Mouse (Mus musculus) embryonic facial prominence, embryonic 14.5 days (tissue): ENCODE measurements at regions not wholly inside any gene's neighbourhood (a gene's known extent, or its start where the extent isn't known, plus 50 kb on each side); places are given as distances from the start of the nearest gene placed in this dataset.
A peak's percentile ranks its signal among the peaks of the same experiment; 100 is the strongest.

ENCODE experiments used
- ATAC-seq: fragments of 200-750 bp; cut with Nextera tagmentation; 2 replicates; pipeline ENCODE4 v1.8.0; 2017; ENCODE audit warnings: low read depth, moderate number of reproducible peaks, moderate TSS enrichment
- DNase-seq: peaks from one replicate; pipeline ENCODE4 v3.0.0-alpha.2; 2015; ENCODE audit warnings: low spot score
- H3K27ac ChIP-seq: fragments of 300-500 bp; sonication (generic); replicated peaks from 2 replicates; pipeline ENCODE4 v1.5.1; 2014; ENCODE audit warnings: low read depth, mild to moderate bottlenecking, low read length, moderate library complexity
- H3K27me3 ChIP-seq: fragments of 300-500 bp; sonication (generic); replicated peaks from 2 replicates; pipeline ENCODE4 v1.6.1; 2014; ENCODE audit warnings: low read length; ENCODE audit not compliant: control insufficient read depth, insufficient read depth
- H3K36me3 ChIP-seq: fragments of 300-500 bp; sonication (generic); 2 replicates; pipeline ENCODE4 v1.6.1; 2014; ENCODE audit warnings: low read length, mixed read lengths; ENCODE audit not compliant: control insufficient read depth, insufficient read depth
- H3K4me1 ChIP-seq: fragments of 300-500 bp; sonication (generic); 2 replicates; pipeline ENCODE4 v1.6.1; 2014; ENCODE audit warnings: antibody characterized with exemption, low read length; ENCODE audit not compliant: control insufficient read depth, insufficient read depth
- H3K4me2 ChIP-seq: fragments of 300-500 bp; sonication (generic); 2 replicates; pipeline ENCODE4 v1.6.1; 2014; ENCODE audit warnings: low read depth, mild to moderate bottlenecking, low read length, moderate library complexity, mixed read lengths
- H3K4me3 ChIP-seq: fragments of 300-500 bp; sonication (generic); 2 replicates; pipeline ENCODE4 v1.5.1; 2014; ENCODE audit warnings: low read depth, mild to moderate bottlenecking, low read length
- H3K9ac ChIP-seq: fragments of 300-500 bp; sonication (generic); 2 replicates; pipeline ENCODE4 v1.6.1; 2014; ENCODE audit warnings: low read depth, mild to moderate bottlenecking, low read length, moderate library complexity, mixed read lengths
- H3K9me3 ChIP-seq: fragments of 300-500 bp; sonication (generic); 2 replicates; pipeline ENCODE4 v1.6.1; 2016; ENCODE audit warnings: low read length; ENCODE audit not compliant: control insufficient read depth
- WGBS: fragments of 180-500 bp; shearing (Covaris S2); extraction: QIAGEN DNeasy Blood & Tissue Kit; methylation state at CpG from one replicate; pipeline ENCODE4 v1.1.7; 2014; 5-methylcytosine and 5-hydroxymethylcytosine counted together

DNA sequence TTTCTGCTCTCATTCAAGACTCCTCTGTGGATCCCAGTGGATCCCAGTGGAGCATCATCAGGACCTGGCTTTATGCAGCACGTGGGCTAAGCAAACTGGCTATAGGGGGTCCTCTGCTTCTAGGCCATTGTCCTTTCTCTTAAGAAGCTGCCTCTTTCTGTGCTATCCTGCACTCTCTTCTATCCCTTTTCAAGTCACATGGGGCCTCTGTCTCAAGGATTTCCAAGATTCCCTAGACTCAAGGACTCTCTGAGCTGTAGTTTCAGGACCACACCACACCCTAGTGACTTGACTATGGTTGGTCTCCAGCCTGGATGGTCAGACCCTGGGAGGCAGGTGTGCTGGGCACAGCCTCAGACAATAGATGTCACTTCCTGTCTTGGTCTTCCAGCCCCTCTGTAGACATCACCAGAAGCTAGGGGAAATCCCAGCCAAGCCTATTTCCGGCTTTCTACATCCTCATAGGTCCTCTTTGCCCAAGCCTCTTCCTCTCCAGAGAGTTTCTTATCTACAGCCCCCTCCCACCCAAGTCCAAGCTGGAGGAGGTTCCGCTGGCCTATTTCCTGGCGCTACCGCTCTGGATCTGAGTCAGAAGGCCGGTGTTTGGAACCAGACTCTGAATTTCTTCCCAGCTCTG lies 78.6 kb upstream of the Mef2a start:
- WGBS, result 77% methylated on average over 6 of the region's 6 CpGs
- ATAC-seq (no peak), DNase-seq (no peak)
- Histone ChIP-seq H3K27me3 (no peaks in the 10 kb centered on the region), H3K4me3 (no peak overlapping the region), H3K27ac (no peak overlapping the region; the same call in 1 of the 2 replicates), H3K36me3 (no peaks in the 10 kb centered on the region), H3K4me2 (no peak overlapping the region), H3K9ac (no peak overlapping the region), H3K9me3 (no peaks in the 10 kb centered on the region), H3K4me1 (peaks cover 3% of the 10 kb centered on the region; the same call in 1 of the 2 replicates)

DNA sequence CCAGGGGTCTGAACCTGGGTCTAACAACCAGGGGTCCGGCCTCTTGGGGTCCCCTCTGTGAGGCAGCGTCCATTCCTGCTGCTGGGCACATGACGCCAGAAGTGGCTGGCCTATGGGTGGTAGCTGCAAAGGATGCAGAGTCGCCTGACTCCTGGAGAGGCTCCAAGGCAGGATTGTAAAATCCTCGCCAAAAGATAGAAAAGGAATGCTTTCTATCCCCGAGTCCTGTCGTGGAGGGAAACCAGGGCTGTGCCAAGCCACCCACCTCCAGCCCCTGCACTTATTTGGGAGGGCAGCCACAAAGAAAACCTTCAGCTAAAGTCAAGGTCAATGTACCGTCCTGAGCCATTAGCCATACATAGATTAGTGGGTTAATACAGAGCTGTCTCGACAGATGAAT lies 73.9 kb upstream of the Mef2a start:
- 60% methylated on average over 9 of the region's 9 CpGs for WGBS

DNA sequence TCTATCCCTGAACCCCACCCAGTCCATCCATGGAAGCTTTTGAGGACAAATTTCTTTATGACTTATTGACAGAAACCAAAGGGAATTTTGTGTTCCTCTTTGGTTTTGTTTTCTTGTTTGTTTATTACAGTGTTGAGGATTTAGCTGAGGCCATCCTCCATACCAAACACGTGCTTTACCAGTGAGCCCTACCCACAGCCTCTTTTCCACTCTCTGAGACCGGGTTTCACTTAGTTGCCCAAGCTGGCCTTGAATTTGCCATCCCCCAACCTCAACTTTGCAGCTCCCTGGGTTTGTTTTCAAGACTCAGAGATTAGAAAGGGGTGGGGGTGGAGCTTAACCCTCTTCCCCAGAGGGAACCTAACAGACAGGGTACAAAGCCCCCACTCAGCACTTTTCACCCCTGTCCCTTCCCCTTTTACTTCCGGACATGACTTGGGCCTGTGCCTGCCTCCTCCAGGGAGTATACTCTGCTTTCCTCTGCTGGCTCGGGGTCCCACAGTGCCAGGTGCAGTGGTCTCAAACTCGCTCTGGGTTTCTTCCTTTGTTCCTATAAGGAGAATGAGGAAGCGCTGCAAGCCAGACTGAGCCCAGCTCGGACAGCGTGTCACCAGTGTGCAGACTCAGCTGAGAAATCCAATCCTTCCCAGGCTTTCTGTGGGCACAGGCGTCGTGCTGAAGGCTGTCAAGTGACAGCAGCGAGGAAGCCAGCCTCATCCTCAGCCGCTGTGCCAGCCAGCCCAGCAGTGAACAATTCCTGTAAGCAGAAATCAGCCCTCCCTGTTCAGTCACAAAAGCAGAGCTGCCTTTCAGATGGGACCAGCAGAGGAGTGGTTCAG lies 72.8 kb upstream of the Mef2a start:
- Histone ChIP-seq H3K36me3 (no peaks in the 10 kb centered on the region), H3K27me3 (no peaks in the 10 kb centered on the region), H3K4me3 (no peak overlapping the region), H3K4me1 (peaks cover 37% of the 10 kb centered on the region), H3K9me3 (no peaks in the 10 kb centered on the region), H3K4me2 (no peak overlapping the region), H3K9ac (0 out of 2 replicates have a peak overlapping the region, but pooled peaks have one; percentile 20), H3K27ac (peak overlapping the region; percentile 33; the same call in 1 of the 2 replicates)
- DNase-seq (peak; percentile 62), ATAC-seq (peak; percentile 46)
- 24% methylated on average over 12 of the region's 12 CpGs for WGBS

More for the DNA sequence above, 73.9 kb upstream of the Mef2a start:
- Histone ChIP-seq H3K27me3 (no peaks in the 10 kb centered on the region), H3K9me3 (no peaks in the 10 kb centered on the region), H3K36me3 (no peaks in the 10 kb centered on the region), H3K4me3 (no peak overlapping the region), H3K9ac (no peak overlapping the region), H3K4me1 (peaks cover 37% of the 10 kb centered on the region), H3K27ac (no peak overlapping the region), H3K4me2 (no peak overlapping the region)
- no peak for ATAC-seq
- DNase-seq, result no peak

DNA sequence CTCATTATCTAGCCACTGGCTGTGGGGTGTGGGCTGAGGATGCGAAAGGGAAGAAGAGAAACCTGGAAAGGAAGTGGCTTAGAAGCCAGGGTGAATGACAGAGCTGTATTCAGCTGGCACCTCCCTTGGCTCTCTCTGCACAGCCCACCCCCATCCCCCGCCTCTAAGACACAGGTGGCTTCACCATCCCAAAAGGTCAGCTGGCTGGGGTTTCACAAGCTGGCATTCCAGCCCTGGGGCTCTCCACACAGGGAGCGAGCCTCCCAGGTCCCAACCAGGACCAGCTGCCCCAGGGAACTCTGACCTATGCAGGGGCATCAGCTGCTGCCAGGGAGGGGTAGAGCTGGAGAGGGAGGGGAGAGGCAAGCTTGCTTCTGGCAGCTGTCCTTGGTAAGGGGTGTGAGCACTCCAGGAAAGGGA lies 71.9 kb upstream of the Mef2a start:
- Histone ChIP-seq H3K9me3 (no peaks in the 10 kb centered on the region), H3K4me1 (peaks cover 37% of the 10 kb centered on the region), H3K36me3 (no peaks in the 10 kb centered on the region), H3K4me3 (no peak overlapping the region), H3K4me2 (no peak overlapping the region), H3K9ac (no peak overlapping the region), H3K27ac (no peak overlapping the region), H3K27me3 (no peaks in the 10 kb centered on the region)
- DNase-seq, result peak; percentile 79
- WGBS, result 48% methylated on average over 3 of the region's 3 CpGs
- ATAC-seq, result peak; percentile 65

DNA sequence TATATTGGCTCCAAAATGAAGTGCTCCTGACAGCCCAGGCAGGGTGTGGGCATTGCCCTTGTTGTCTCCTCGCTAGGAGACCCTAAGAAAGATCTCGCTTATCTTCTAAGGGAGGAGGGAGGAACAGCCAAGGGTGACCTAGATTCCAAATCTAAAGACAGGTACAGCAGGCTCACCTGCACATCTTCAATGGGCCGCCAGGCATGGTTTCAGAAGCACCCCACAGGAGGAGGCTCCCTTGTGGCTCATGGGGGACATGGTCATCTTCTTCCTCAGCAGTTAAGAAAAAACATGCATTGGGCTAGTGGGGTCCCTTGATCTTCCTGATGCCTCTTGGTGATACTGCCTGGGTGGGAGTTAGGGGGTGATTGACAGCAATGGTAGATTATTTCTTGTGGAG lies 71.0 kb upstream of the Mef2a start:
- Histone ChIP-seq H3K36me3 (no peaks in the 10 kb centered on the region), H3K27ac (peak overlapping the region; percentile 77), H3K27me3 (no peaks in the 10 kb centered on the region), H3K4me2 (peak overlapping the region; percentile 23; the same call in 1 of the 2 replicates), H3K4me3 (no peak overlapping the region), H3K9ac (no peak overlapping the region), H3K4me1 (peaks cover 37% of the 10 kb centered on the region), H3K9me3 (no peaks in the 10 kb centered on the region)
- ATAC-seq (no peak), DNase-seq (no peak)
- 80% methylated on average over 3 of the region's 3 CpGs for WGBS

DNA sequence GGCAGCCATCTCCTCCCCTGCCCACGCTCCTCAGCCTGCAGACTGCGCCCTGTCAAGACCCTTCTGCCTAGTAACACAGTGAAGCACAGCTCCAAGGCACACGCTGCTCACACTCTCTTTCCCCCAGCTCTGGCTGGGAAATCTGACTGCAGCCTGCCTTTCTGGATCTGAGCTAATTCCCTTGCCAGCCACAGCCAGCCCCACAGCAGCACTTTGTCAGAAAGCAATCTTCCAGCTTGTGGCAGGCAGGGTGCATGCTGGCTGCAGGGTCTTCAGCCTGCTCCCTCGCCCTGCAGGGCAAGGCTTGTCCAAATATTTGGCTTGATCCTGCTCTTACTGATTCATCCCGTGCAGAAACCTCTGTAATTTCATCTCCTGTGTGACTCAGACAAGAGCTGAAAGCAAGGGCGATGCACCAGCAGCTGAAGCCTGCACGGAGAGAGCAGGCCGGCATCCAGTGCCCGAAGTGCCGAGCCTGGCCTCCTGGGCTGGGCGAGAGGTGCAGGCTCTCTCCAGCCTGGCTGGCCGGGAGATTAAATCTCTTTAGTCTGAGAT lies 70.4 kb upstream of the Mef2a start:
- peak; percentile 72 for DNase-seq

DNA sequence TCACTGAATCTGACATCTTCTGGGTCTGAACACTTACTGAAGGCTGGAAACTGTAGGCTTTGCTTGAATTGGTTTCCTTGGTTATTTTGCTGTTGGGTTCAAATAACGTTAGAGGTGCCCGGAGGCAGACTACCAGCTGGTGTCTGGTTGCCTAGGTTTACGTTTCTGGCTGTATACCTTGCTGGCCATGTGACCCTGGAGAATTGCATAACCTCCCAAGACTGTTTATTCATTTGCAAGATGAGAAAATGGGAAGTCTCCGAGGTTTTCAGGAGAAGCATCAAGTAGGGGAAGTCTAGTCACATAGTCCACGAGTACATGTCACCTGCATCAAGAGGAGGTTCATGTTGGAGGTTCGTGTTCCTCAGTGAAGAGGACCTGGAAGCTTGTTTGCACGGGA lies 69.6 kb upstream of the Mef2a start:
- H3K9me3 ChIP-seq, result no peaks in the 10 kb centered on the region
- 0 out of 2 replicates have a peak overlapping the region, but pooled peaks have one; percentile 77 for H3K27ac ChIP-seq
- WGBS, result 48% methylated on average over 7 of the region's 7 CpGs
- ATAC-seq (peak; percentile 13; the same call in 1 of the 2 replicates), DNase-seq (no peak)
- H3K4me1 ChIP-seq, result peaks cover 37% of the 10 kb centered on the region
- no peak overlapping the region for H3K4me2 ChIP-seq
- no peaks in the 10 kb centered on the region for H3K27me3 ChIP-seq
- H3K4me3 ChIP-seq, result no peak overlapping the region
- H3K36me3 ChIP-seq, result no peaks in the 10 kb centered on the region
- H3K9ac ChIP-seq, result no peak overlapping the region

More for the DNA sequence above, 70.4 kb upstream of the Mef2a start:
- WGBS, result 25% methylated on average over 12 of the region's 12 CpGs
- H3K4me1 ChIP-seq, result peaks cover 37% of the 10 kb centered on the region
- H3K4me3 ChIP-seq, result no peak overlapping the region
- ATAC-seq, result peak; percentile 44
- H3K36me3 ChIP-seq, result no peaks in the 10 kb centered on the region
- H3K27ac ChIP-seq, result peak overlapping the region; percentile 77
- no peaks in the 10 kb centered on the region for H3K27me3 ChIP-seq
- peak overlapping the region; percentile 50 for H3K9ac ChIP-seq
- H3K4me2 ChIP-seq, result peak overlapping the region; percentile 23
- no peaks in the 10 kb centered on the region for H3K9me3 ChIP-seq

DNA sequence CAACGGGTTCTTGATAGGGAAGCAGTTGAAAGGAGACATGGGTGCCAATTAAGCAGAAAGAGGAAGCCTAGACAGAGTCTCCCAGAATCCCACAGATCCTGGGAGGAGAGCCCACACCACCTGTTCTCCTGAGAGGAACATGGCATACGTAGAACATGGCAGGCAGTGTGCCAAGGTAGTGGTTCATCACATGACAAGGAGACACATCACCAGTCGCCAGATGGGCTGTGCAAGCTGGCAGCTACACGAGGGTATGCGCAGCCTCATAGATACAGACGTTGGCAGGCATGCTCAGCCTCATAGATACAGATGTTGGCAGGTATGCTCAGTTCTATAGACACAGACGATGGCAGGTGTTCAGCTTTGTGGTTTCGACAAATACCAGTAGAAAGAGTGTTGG lies 68.1 kb upstream of the Mef2a start:
- H3K9me3 ChIP-seq, result no peaks in the 10 kb centered on the region
- H3K4me1 ChIP-seq, result peaks cover 34% of the 10 kb centered on the region
- no peak overlapping the region for H3K9ac ChIP-seq
- no peak overlapping the region for H3K4me3 ChIP-seq
- 90% methylated on average over 8 of the region's 8 CpGs for WGBS
- H3K36me3 ChIP-seq, result no peaks in the 10 kb centered on the region
- H3K27ac ChIP-seq, result no peak overlapping the region
- no peak for ATAC-seq
- no peak overlapping the region for H3K4me2 ChIP-seq
- no peak for DNase-seq
- H3K27me3 ChIP-seq, result no peaks in the 10 kb centered on the region
